Mouse (Mus musculus) brain, embryonic 18.5 days (tissue): ENCODE results near the gene Rgl2.

Experiments used
- DNase-seq: peaks from one replicate; pipeline ENCODE4 v3.0.0-alpha.2; 2012; ENCODE audit warnings: low read depth, low spot score

Rgl2 gene

DNA sequence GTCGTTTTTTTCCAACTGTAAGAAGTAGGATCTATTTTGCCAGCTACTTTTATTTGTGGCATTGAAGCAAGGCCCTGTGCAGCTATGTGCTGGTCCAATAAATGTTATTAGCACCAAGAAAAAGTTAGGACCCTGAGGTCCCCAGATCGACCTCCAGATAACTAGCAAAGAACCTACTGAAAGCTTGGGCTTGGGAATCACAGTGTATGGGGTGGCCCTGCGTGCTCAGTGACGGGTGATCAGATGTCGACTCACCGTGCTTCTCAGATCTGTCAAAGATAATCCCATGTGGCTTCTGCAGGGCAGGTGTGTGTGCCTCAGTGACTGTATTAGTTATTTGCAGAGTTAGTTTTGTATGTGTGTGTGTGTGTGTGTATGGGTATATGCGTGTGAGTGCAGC is 8.0 kb upstream of the Rgl2 start:
- no peak for DNase-seq

DNA sequence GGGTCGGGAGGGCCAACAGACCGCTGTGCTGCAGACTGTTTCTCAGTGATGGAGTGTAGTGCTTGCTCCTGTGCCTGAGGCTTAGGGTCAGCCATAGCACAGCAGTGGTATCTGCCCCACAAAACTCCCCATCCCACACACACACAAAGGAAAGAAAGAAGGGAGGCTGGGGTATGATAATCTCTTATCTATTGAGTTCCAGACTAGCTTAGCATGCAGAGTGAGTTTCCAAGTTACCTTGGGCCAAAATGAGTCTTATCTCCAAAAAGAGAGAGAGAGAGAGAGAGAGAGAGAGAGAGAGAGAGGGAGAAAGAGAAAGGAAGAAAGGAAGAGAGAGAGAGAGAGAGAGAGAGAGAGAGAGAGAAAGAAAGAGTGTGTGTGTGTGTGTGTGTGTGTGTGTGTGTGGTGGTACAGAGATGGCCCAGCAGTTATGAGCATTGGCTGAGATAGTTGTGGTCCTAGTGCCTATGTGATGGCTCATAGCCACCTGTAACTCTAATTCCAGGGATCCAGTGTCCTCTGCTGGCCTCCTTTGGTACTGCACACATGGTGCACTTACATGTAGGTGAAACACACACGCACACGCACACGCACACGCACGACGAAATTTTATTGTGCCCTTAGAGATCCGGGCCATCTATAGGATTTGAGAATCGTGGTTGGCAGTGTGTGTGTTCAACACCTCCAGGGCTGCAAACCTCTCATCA is 4.6 kb upstream of the Rgl2 start:
- no peak for DNase-seq

DNA sequence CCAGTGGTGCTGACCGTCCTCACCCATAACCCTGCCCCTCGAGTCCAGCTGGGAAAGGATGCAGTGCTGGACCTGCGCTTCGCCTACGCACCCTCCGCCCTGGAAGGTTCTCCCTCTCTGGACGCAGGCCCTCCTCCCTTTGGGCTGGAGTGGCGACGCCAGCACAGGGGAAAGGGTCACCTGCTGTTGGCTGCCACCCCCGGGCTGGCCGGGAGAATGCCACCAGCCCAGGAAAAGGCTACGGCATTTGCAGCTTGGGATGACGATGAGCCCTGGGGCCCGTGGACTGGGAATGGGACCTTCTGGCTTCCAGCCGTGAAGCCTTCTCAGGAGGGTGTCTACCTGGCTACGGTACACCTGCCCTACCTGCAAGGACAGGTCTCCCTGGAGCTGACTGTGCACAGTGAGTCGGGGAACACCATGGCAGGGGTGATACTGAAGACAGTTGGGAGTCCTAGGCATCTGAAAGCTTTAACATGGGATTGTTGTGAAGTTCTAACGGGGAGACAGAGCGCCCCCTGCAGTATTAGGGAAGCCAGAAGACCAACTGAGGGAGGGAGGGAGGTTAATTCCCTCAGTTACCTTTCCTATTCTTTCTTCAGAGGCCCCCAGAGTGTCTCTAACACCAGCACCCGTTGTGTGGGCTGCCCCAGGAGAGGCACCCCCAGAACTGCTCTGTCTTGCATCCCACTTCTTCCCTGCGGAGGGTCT is 3.8 kb upstream of the Rgl2 start:
- no peak for DNase-seq

DNA sequence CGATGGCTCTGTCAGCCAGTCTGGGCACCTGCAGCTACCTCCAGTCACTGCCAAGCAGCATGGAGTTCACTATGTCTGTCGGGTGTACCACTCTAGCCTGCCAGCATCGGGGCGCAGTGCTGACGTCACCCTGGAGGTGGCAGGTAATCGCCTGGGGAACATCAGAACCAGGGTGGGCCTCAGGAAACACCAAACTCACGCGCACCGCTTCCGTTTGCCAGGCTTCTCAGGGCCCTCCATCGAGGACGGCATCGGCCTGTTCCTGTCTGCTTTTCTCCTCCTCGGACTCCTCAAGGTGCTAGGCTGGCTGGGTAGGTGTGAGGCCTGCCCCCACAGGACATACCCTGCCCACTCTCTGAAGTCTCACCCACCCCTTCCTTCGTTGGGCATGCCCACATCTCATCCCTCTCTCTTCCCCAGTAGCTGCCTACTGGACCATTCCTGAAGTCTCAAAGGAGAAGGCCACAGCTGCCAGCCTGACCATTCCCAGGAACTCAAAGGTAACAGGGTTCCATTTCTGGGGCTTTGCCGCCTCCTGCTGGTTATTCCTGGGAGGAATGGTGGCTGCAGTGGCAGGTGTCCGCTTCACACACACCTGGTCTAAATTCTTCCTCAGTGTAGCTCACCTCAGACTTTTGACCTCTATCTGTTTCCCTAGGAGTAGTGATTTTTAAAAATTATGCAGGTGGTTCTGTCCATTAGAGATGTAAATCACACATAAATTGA is 3.0 kb upstream of the Rgl2 start:
- no peak for DNase-seq

DNA sequence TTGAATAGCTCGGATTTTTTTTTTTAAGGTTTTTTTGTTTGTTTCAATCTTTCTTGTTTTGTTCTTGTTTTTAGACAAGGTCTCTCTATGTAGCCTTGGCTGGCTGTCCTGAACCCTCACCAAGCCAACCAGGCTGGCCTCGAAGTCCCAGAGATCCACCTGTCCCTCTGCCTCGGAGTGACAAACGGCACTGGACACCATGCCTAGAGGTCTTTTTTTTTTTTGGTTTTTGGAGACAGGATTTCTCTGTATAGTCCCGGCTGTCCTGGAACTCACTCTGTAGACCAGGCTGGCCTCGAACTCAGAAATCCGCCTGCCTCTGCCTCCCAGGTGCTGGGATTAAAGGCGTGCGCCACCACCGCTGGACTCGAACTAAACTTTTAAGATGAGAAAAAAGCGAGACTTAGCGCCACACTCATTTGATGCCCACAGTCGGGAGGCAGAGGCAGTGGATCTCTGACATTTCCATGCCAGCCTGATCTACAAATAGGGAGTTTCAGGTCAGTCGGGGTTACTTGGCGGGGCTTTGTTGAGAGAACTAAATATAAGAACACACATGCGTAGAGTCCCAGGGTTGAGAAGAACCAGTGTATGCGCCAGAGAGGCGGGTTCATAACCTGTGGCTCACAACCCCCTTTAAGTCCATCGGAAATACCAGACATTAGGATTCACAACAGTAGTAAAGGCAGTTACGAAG is 944 bp upstream of the Rgl2 start:
- DNase-seq, result no peak

DNA sequence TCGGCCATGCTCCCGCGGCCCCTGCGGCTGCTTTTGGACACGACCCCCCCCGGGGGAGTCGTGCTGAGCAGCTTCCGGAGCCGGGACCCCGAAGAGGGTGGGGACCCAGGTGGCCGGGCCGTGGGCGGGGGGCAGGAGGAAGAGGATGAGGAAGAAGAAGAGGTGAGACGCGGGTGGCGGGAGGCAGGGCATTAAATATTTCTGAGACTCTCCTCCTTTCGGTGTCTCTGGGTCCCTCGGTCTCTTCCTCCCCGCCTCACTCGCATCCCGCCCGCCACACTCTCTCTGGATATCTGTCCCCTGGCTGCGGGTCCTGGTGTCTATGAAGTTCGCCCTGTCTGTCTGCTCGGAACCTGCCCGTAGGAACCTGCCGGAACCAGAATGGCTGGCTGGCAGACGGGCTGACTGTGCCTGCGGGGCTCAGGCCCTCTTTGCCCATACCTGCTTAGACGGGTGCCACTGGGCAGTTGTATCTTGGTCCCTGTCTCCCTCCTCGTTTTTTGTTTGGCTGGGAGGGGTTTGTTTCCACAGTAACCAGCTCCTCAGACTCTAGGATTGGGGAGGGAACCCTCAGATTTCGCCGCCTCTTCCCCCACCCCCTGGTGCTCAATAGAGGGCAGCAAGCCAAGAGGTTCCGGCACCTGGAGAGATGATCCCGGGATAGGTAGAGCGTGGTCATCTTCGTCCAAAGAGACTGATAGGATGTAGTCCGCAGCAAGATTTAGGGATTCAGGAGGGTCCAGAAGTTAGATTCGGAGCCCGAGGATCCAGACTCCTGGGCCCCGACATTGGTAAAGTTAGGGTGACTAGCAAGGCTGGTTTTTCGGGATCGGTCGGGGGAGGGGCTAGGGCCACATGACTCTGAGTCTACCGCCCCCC is 1.2 kb downstream of the Rgl2 start:
- no peak for DNase-seq

DNA sequence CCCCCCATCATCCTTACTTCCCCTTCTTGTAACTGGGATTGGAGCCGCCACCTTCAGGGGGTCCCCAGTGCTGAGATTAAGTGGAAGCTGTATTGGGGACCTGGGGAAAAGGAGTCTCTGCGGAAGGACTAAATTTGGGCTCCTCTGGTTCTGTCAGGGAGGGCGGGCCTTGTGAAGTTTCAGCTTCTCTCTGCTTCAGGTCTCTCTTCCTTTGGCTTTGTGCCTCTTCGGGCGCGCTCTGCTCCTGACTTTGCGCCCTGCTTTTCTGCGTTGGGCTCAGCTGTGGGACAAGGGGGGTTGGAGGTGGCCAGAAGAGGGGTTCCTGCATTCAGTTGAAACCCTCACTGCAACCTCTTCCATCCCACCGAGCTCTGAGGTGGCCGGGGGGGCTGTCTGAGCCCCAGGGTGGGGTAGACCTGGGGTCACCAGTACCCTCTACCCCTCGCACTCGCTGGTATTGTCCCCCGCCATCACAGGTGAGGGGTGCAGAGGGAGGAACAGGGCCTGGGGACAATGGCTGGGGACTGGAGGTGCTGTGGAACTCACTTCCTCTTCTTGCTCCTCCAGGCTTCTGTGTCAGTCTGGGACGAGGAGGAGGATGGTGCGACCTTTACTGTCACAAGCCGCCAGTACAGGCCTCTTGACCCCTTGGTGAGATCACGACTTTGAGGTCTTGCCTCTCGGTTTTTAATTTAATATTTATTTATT is 2.0 kb downstream of the Rgl2 start:
- no peak for DNase-seq

DNA sequence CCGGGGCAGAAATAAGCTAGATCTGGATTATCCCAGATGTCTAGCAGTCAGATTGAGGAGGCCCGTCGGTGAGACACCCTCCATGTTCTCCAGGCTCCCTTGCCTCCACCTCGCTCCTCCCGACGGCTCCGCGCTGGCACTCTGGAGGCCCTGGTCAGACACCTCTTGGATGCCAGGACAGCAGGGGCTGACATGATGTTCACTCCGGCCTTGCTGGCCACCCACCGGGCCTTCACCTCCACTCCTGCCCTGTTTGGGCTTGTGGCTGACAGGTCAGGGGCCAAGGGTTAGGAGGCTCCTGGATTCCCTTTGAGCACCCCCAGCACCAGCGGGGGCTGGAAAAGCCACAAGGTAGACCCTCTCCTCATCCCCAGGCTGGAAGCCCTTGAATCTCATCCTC is 2.6 kb downstream of the Rgl2 start:
- no peak for DNase-seq

DNA sequence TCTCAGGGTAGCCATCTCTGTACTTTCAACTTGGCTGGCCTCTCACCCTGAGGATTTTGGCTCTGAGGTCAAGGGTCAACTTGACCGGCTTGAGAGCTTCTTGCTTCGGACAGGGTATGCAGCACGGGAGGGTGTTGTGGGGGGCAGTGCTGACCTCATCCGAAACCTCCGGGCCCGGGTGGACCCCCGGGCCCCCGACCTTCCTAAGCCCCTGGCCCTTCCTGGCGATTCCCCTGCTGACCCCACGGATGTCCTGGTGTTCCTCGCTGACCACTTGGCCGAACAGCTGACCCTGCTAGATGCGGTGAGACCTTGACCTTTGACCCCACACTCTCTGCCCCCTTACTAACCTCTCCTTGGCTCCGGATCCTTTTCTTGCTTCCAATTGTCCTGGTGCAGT is 3.1 kb downstream of the Rgl2 start:
- DNase-seq, result no peak

DNA sequence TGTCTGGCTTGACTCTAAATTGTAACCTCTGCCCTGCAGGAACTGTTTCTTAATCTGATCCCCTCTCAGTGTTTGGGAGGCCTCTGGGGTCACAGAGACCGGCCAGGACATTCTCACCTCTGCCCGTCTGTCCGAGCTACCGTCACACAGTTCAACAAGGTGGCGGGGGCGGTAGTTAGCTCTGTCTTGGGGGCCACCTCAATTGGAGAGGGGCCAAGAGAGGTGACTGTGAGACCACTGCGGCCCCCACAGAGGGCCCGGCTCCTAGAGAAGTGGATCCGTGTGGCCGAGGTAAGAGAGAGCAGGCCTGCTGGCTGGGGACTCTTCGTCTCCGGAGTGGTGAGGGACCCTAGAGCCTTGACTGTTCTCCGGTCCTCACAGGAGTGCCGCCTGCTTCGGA is 3.6 kb downstream of the Rgl2 start:
- DNase-seq, result no peak

DNA sequence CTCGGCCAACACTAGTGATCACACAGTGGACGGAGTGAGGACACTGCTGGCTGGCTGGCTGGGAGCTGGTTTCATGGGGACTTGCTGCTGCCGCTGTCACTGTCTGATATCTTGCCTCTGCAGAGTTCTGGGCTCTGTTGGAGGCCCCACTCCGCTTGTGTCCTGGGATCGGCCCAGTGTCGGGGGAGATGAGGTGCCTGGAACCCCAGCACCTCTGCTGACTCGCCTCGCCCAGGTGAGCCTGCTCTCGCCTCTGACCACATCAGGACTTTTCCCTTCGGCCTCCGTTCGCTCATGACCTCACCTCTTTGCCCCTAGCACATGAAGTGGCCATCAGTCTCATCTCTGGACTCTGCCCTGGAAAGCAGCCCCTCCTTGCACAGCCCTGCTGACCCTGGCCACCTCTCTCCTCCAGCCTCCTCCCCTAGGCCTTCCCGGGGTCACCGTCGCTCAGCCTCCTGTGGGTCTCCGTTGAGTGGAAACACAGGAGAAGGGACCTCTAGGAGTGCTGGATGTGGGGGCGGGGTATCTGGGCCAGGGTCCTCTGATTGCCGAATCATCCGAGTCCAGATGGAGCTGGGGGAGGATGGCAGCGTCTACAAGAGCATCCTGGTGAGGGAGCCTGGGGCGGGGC is 6.2 kb downstream of the Rgl2 start:
- DNase-seq, result no peak

DNA sequence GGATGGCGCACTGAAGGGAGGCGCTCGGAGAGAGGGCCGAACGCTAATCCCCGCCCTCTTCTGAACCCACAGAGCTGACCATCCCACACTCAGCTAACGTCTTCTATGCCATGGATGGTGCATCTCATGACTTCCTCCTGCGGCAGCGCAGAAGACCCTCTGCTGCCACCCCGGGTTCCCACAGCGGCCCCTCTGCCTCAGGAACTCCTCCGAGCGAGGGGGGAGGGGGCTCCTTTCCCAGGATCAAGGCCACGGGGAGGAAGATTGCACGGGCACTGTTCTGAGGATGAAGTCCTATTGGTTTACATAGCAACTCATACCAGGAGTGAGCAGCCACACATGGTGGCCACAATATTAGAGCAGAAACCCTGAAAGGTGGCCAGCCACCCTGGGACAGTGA is 7.7 kb downstream of the Rgl2 start:
- no peak for DNase-seq

DNA sequence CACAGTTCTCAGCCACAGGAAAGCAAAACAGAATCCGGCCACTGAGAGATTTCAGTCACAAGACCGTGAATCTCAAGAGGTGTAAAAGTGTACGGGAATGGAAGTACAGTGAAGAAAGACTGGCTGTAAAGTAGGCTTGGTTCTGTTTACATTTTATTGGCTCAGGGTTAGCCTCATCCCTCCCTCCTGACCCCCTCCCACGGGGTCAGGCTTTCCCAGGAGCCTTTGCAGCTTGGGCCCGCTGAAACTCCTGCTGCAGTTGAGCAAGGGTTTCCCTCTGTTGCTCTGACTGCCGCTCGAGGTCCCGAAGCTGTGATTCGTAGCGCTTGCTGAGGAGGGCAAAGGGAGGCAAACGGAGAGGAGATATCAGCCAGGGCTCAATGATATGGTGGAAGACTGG is 9.4 kb downstream of the Rgl2 start:
- no peak for DNase-seq

DNA sequence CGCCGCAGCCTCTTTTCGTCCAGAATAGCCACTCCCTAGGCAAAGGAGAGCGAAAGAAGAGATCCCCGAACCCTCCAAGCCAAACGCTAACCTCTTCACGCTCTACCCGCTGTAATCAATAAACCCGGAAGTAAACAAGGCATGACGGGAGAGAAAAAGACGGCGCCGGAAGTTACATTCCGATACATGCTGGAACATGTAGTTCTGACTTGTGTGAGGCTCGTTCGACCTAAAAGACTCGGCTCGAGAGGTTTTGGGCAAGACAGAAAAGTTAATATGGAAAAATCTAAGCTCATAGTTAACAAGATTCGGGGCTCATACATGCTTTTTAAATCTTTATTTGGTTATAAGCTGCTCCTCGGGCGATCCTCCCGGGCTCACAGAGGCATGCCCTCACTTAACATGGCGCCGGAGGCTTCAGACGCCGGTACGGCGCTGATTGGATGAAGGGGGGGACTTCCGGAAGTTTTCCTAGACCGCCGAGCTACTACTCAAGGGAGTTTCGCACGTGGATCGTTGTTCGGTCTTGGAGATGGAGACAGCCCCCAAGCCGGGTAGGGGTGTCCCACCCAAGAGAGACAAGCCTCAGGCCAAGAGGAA is 11.0 kb downstream of the Rgl2 start, which contains the start of the genes Pfdn6 and Wdr46:
Pfdn6 (minus strand) TSS at position 138 of the 600 bp plus-strand sequence.
Wdr46 (plus strand) TSS at position 455 of the 600 bp plus-strand sequence.
- DNase-seq, result peak; percentile 90

DNA sequence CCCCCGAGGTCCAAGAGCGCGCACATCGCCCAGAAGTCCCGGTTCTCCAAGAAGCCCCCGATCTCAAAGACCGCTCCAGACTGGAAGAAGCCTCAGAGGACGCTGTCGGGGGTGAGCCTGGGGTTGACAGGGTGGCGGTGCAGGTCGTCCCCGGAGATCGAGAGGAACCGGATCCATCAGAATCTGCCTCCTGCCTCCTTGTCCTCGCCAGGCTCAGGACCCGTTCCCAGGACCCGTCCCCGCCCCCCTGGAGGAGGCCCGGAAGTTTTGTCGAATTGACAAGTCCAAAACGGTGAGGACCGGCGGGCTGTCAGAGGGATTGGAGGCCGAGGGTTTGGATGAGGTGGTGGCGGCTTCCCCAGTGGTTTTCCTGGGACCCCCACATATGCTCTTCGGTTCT is 11.6 kb downstream of the Rgl2 start:
- no peak for DNase-seq

DNA sequence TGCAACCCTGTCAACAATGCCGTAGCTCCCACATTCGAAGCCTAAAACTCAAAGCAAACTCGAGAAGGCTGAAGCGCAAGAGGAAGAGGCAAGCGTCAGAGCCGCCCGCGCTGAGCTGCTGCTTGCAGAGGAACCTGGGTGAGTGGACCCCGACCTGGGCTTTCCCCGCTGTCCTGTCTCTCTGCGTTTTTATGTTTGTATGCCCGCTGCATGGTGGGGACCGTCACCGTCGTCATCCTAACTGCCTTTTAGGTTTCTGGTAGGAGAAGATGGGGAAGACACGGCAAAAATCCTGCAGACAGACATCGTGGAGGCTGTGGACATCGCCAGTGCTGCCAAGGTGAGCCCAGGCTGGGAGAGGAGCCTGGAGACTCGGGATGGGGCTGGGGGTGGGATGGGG is 12.0 kb downstream of the Rgl2 start:
- DNase-seq, result no peak

DNA sequence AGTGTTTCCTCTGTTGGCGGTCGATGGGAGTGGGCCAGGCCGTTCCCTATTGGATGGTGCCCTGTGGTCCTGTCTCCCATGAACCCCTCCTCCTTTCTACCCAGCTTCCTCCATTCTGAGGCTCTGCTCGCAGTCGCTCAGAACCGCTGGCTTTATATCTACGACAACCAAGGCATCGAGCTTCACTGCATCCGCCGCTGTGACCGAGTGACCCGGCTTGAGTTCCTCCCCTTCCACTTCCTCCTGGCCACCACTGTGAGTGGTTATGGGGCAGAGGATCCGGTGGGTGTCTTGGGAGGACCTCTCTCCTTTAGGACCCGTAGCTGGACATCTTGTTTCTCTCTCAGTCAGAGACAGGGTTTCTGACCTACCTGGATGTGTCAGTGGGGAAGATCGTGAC is 14.1 kb downstream of the Rgl2 start:
- DNase-seq, result no peak

DNA sequence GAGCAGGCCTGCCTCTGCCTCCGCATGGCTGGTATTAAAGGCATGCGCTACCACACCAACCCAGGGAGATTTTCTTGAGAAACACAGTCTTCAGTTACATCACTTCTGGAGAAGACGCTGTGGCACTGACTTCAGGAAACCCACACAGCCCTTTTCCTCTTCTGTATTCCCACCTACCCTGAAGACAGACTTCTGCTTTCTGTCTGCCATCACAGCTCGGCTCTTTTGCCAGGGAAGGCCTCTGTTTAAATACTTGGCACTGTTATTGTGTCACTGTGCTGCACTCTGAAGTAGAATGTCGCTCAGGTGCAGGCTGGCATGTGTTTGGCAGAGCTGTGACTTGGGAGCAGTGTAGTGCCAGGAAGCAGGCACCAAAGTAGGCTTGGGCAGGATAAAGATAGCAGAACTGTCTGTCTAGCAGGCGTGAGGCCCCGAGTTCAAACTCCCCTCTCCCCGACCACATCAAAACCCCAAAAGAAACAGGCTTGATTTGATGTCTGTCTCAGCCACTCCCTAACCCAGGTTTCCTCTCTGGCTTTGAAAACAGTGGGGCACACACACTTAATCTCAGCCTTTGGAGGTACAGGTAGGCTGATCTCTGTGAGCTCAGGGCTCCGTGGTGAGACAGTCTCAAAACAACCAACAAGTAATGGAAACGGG is 18.2 kb downstream of the Rgl2 start:
- no peak for DNase-seq
